Mouse (Mus musculus) forebrain, embryonic 11.5 days (tissue): ENCODE measurements around the gene Kdm5a. TPM values are rescaled to one million over a fixed set of nuclear protein-coding genes. Genes with fewer than 3 reads are reported as not detected.

Source experiments
- ATAC-seq: fragments of 200-750 bp; cut with Nextera tagmentation; replicated peaks from 2 replicates; pipeline ENCODE4 v1.8.0; 2017; ENCODE audit warnings: moderate TSS enrichment; ENCODE audit not compliant: low FRiP score
- DNase-seq: peaks from one replicate; pipeline ENCODE4 v3.0.0-alpha.2; 2017; ENCODE audit warnings: low spot score
- H3K27ac ChIP-seq: fragments of 300-500 bp; sonication (generic); 2 replicates; pipeline ENCODE4 v1.5.1; 2014; ENCODE audit warnings: low read depth, low read length
- H3K27me3 ChIP-seq: fragments of 300-500 bp; sonication (generic); 2 replicates; pipeline ENCODE4 v1.6.1; 2014; ENCODE audit warnings: mild to moderate bottlenecking, low read length, mixed read lengths; ENCODE audit not compliant: control insufficient read depth, insufficient read depth
- H3K36me3 ChIP-seq: fragments of 300-500 bp; sonication (generic); 2 replicates; pipeline ENCODE4 v1.6.1; 2014; ENCODE audit warnings: mild to moderate bottlenecking, low read length, moderate library complexity, mixed read lengths; ENCODE audit not compliant: control insufficient read depth, insufficient read depth
- H3K4me1 ChIP-seq: fragments of 300-500 bp; sonication (generic); replicated peaks from 2 replicates; pipeline ENCODE4 v1.6.1; 2014; ENCODE audit warnings: low read length, mixed read lengths; ENCODE audit not compliant: control insufficient read depth, insufficient read depth
- H3K4me2 ChIP-seq: fragments of 300-500 bp; sonication (generic); 2 replicates; pipeline ENCODE4 v1.6.1; 2014; ENCODE audit warnings: low read depth, mild to moderate bottlenecking, low read length, moderate library complexity, mixed read lengths; ENCODE audit not compliant: severe bottlenecking
- H3K4me3 ChIP-seq: fragments of 300-500 bp; sonication (generic); 2 replicates; pipeline ENCODE4 v1.5.1; 2014; ENCODE audit warnings: low read depth, low read length
- H3K9ac ChIP-seq: fragments of 300-500 bp; sonication (generic); 2 replicates; pipeline ENCODE4 v1.6.1; 2014; ENCODE audit warnings: low read length
- H3K9me3 ChIP-seq: fragments of 300-500 bp; sonication (generic); 2 replicates; pipeline ENCODE4 v1.6.1; 2016; ENCODE audit warnings: low read length, mixed read lengths; ENCODE audit not compliant: control insufficient read depth
- WGBS: fragments of 180-500 bp; shearing (Covaris S2); extraction: QIAGEN DNeasy Blood & Tissue Kit; methylation state at CpG from one replicate; pipeline ENCODE4 v1.1.7; 2014; 5-methylcytosine and 5-hydroxymethylcytosine counted together
- polyA plus RNA-seq: library from polyadenylated mRNA; unstranded; fragments of >200 nt; fragmentation: Nextera tagmentation; extraction: Ambion mirVana; gene quantifications from 2 replicates; pipeline ENCODE4 v1.2.1, GENCODE M21; 2014

Gene Kdm5a
- polyA plus RNA-seq, 1 experiment from 2014 or later: 58.6 TPM

DNA sequence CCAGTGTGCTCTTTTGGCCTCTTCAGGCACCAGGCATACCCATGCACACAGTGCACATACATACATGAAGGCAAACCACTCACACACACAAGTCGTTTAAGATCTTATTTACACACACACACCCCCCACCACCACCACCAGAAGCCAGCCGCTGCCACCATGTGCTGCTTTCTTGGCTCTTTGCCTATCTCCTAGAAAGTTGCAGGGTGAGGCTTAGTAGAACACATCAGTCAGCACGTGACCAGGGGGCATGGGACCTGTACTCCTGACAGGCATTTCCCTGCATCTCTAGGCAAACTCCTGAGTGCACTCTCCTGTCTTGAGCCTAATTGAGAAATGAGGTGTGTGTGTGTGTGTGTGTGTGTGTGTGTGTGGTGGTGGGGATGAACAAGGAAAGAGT is 121.1 kb downstream of the Kdm5a start:
- peaks cover 3% of the 10 kb centered on the region; the same call in 1 of the 2 replicates for H3K36me3 ChIP-seq
- no peak overlapping the region for H3K4me2 ChIP-seq
- WGBS: 81% methylated on average over 3 of the region's 3 CpGs
- H3K4me3 ChIP-seq: no peak overlapping the region
- ATAC-seq (no peak), DNase-seq (no peak)
- no peaks in the 10 kb centered on the region for H3K4me1 ChIP-seq
- H3K27me3 ChIP-seq: 0 out of 2 replicates have a peak, but pooled peaks cover 2% of the 10 kb centered on the region
- H3K9me3 ChIP-seq: no peaks in the 10 kb centered on the region
- no peak overlapping the region for H3K27ac ChIP-seq
- no peak overlapping the region for H3K9ac ChIP-seq

DNA sequence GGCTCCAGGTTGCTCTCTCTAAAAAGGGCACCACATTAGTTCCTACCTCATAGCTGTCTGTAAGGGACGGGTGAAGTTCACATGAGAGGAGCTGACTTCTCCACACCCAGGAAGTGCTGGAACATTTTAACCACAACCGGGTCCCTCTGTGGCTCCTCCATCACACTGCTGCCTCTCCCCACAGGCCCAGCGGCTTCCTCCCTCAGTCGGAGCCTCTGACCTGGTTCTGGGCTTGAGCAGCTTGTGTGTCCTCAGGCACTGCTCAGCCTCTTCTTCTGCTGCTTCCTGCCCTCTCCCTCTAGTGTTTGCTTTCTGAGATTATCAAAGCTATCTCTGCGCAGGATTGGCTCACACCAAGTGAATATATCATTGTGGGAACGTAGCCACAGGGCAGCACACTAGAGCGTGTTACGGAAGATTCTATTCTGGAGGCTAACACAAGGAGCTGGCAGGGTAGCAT is 122.2 kb downstream of the Kdm5a start:
- H3K27ac ChIP-seq: no peak overlapping the region
- DNase-seq (no peak), ATAC-seq (no peak)

DNA sequence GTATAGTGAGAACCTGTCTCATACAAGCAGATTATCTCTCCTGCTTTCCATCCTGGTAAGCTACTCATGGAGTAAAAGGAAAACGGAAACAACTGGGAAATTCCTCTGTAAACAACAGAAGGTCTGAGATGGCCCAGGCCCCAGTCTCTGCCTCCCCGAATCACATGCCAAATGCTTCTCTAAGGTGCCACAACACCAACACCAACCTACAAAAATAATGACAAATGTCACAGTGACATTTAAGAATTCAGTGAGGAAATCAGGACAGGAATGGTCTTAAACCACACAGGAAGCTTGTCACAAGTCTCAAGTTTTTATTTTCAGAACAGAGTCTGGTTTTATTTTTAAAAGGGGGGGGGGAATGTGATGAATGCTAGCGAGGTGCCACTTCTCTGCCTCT is 124.7 kb downstream of the Kdm5a start:
- ATAC-seq (no peak), DNase-seq (no peak)
- Histone ChIP-seq H3K27ac (no peak overlapping the region), H3K27me3 (peaks cover 22% of the 10 kb centered on the region), H3K9ac (no peak overlapping the region), H3K4me3 (no peak overlapping the region), H3K4me1 (peaks cover 12% of the 10 kb centered on the region; the same call in 1 of the 2 replicates), H3K36me3 (no peaks in the 10 kb centered on the region), H3K4me2 (no peak overlapping the region), H3K9me3 (no peaks in the 10 kb centered on the region)
- 84% methylated on average over 3 of the region's 3 CpGs for WGBS

More for the DNA sequence above, 122.2 kb downstream of the Kdm5a start:
- Histone ChIP-seq H3K27me3 (0 out of 2 replicates have a peak, but pooled peaks cover 2% of the 10 kb centered on the region), H3K9me3 (no peaks in the 10 kb centered on the region), H3K4me2 (no peak overlapping the region), H3K9ac (no peak overlapping the region), H3K4me1 (no peaks in the 10 kb centered on the region), H3K4me3 (no peak overlapping the region), H3K36me3 (peaks cover 1% of the 10 kb centered on the region; the same call in 1 of the 2 replicates)
- 77% methylated on average over 8 of the region's 8 CpGs for WGBS

DNA sequence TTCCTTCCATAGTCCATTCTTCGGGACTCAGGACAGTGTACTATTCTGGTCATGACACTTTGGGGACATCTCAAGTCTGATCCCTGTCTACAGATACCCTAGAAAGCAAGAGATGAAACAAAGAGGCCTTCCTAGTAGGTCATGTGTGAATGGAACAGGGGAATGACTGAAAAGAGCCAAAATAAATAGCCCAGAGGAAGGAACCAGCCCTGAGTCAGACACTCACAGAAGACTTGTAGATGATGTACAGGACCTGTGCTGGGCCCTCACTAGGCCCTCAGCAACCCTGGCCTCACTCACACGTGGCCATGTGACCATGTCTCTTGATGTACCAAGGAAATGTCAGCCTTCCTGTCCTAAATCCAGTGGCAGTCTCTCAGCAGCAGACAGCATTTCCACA is 125.5 kb downstream of the Kdm5a start:
- ATAC-seq (no peak), DNase-seq (no peak)
- Histone ChIP-seq H3K4me3 (no peak overlapping the region), H3K9ac (no peak overlapping the region), H3K4me1 (peaks cover 14% of the 10 kb centered on the region; the same call in 1 of the 2 replicates), H3K4me2 (no peak overlapping the region; the same call in 1 of the 2 replicates), H3K27me3 (peaks cover 23% of the 10 kb centered on the region), H3K27ac (no peak overlapping the region), H3K9me3 (no peaks in the 10 kb centered on the region), H3K36me3 (no peaks in the 10 kb centered on the region)
- 70% methylated on average over 2 of the region's 2 CpGs for WGBS

DNA sequence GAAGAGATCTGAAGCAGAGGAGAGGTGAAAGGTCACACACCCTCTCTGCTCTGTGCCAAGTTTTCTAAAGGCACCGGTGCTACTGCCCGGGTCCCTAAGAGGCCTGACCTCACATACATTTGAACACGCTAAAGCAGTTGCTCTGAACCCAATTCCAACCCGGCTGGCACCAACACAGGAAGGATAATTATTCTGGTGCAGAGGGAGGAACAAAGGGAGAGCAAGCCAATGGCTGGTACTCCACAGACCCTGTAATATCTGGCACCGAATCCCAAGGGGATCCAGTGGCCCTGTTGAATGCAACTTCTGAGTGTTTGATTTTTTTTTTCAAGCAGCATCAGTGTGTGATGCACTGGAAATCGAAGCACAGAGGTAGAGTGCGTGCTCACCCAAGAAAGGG is 127.1 kb downstream of the Kdm5a start:
- Histone ChIP-seq H3K4me3 (no peak overlapping the region), H3K27me3 (peaks cover 26% of the 10 kb centered on the region), H3K4me2 (no peak overlapping the region; the same call in 1 of the 2 replicates), H3K9ac (no peak overlapping the region), H3K36me3 (no peaks in the 10 kb centered on the region), H3K4me1 (peaks cover 15% of the 10 kb centered on the region; the same call in 1 of the 2 replicates), H3K9me3 (no peaks in the 10 kb centered on the region), H3K27ac (no peak overlapping the region)
- 53% methylated on average over 7 of the region's 7 CpGs for WGBS
- no peak for DNase-seq
- no peak for ATAC-seq

DNA sequence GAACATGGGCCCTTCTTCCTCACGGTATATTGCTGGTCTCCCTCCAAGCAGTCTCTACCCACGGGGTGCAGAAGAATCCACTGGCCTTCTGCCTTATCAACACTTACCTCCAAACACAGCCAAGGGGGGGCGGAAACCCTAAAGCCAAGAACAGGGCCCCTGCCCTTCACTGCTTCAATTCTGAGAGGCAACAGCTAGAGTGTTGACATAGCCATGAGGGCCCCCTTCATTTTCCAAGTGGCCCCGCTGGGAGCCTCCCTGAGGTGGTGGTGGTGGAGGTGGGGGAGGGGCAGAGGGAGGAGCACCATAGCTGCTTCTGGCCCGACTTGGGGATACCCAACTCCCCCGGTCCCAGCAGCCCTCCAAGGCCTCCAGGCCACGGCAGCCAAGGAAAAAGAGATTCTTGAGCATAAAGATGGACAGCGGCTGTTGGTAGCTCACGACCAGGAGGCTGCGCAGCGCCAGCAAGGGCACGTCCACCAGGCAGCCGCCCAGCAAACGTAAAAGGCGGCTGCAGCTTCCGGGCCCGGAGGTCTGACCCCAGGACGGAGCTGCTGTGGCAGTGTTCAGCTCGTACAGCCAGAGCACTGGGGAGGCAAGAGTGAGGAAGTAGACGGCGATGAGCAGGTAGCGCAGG is 128.1 kb downstream of the Kdm5a start:
- ATAC-seq: no peak
- peaks cover 15% of the 10 kb centered on the region; the same call in 1 of the 2 replicates for H3K4me1 ChIP-seq

DNA sequence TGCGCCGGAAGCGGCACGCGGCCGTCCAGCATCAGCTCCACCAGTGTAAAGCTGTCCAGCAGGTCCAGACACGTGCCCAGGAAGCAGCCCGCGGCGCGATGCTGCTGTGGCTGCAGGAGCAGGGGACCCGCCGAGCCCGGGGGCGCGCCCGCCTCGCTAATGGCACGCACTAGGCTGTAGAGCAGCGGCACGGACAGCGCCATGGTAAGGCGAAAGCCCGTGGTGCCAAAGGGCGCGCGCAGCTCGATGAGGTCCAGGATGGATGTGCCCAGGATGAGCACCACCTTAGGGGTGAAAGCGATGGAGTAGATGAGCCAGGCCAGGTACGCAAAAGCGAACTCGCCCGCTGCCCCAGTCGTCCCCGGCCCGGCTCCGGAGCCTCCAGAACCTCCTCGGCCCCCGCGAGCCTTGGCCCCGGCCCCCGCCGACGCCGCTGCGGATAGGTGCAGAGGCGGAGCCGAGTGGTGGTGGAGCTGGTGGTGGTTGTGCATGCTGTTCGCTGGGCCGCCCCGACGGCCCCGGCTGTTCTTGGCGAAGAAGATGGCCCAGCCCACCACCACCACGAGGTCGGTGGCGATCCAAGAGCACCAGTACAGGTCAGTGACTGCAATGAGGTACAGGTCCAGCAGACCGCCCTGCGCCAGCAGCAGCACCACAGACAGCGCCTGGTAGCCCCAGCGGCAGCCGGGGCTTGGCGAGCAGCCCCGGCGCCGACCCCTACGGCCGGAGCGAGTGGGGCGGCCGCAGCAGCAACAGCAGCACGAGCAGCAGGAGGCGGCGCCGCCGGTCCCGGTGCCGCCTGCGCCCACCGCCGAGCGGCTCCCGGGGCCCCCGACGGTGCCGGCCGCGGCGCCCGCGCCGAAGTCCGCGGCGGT is 128.8 kb downstream of the Kdm5a start:
- Histone ChIP-seq H3K27me3 (peaks cover 26% of the 10 kb centered on the region), H3K4me2 (peak overlapping the region; percentile 93), H3K4me3 (peak overlapping the region; percentile 70), H3K27ac (peak overlapping the region; percentile 78; the same call in 1 of the 2 replicates), H3K4me1 (peaks cover 15% of the 10 kb centered on the region; the same call in 1 of the 2 replicates), H3K9ac (peak overlapping the region; percentile 77), H3K36me3 (no peaks in the 10 kb centered on the region), H3K9me3 (no peaks in the 10 kb centered on the region)
- peak; percentile 76 for DNase-seq
- WGBS: under 1% methylated on average over 81 of the region's 95 CpGs
- peak; percentile 10 for ATAC-seq

More for the DNA sequence above, 128.1 kb downstream of the Kdm5a start:
- no peak overlapping the region for H3K9ac ChIP-seq
- no peak for DNase-seq
- H3K27ac ChIP-seq: no peak overlapping the region
- H3K36me3 ChIP-seq: no peaks in the 10 kb centered on the region
- no peaks in the 10 kb centered on the region for H3K9me3 ChIP-seq
- 12% methylated on average over 22 of the region's 22 CpGs for WGBS
- H3K27me3 ChIP-seq: peaks cover 26% of the 10 kb centered on the region
- peak overlapping the region; percentile 93 for H3K4me2 ChIP-seq
- H3K4me3 ChIP-seq: peak overlapping the region; percentile 70

DNA sequence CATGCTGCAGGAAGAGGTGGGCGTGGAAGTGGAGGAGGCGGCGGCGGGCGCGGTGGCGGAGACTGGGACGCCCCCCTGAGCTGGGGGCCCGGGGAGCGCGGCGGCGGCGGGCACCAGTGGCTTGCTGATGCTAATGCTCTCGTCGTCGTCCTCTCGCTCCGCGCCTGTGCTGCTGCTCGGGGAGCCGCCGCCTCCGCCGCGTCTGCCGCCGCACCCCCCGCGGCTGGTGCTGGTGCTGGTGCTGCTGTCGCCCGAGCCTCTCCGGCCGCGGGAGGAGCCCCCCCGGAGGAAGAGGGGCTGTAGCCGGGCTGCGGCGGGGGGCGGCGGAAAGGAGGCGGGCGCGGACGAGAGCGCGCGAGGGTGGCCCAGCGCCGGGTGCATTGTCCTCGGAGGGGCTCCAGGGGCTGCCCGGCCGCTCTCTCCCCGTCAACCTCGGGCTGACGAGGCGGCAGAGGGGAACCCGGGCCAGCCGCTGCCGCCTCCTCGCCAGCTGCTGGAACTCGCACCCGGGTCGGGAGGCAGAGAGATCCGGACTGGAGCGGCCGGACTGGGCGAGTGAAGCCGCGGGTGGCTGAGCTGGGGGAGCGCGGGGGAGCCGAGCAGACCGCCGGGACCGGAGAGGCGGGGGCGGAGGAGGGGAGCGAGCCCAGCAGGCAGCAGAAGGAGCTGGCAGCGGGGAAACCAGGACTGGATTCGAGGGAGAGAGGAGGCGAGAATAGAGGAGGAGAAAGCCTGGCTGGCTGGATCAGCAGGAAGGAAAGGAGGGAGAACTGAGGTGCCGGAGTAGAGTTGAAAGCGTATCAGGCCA is 129.7 kb downstream of the Kdm5a start, which contains the start of gene Tmem121b:
Tmem121b (minus strand) TSS at position 434 of the 808 bp plus-strand sequence.
- DNase-seq: peak; percentile 93
- Histone ChIP-seq H3K9me3 (no peaks in the 10 kb centered on the region), H3K27ac (peak within 1 kb of the TSS; percentile 78), H3K4me3 (peak within 1 kb of the TSS; percentile 70), H3K36me3 (no peaks in the 10 kb centered on the region), H3K4me1 (peaks cover 15% of the 10 kb centered on the region; the same call in 1 of the 2 replicates), H3K27me3 (peaks cover 26% of the 10 kb centered on the region), H3K9ac (peak within 1 kb of the TSS; percentile 77), H3K4me2 (peak within 1 kb of the TSS; percentile 93)
- ATAC-seq: peak; percentile 87
- under 1% methylated on average over 67 of the region's 84 CpGs for WGBS
